Mouse (Mus musculus): ENCODE data around the gene Smok2b. TPM values are rescaled to one million over a fixed set of nuclear protein-coding genes. Genes with fewer than 3 reads are reported as not detected.
A peak's percentile ranks its signal among the peaks of the same experiment; 100 is the strongest.
"Not testable (repeated sequence)": the region's sequence is repeated elsewhere in the genome, so short reads cannot be mapped to it uniquely, and the experiment has no call there.

The Smok2b gene
- polyA plus RNA-seq, 1 experiment from 2014 or later: not detected

DNA sequence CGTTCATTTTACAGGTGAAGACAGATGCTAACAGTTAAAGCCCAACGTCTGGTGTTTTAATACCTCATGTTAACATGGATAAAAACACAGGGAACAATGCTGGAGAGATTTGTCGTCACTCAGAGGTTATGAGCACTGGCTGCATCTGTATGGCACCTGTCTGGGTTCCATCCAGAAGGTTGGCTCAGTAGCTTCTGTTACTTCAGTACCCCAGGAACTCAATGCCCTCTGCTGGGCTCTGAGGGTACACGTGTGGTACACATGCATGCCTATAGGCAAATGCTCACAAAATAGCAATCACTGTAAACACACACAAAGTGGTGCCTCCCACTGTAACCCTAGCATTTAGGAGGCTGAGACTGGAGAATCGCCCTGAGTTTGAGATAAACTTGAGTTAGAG lies 24.7 kb downstream of the Smok2b start:
- not testable (repeated sequence) for H3K4me2 ChIP-seq, H3K9ac ChIP-seq, H3K36me3 ChIP-seq, H3K4me1 ChIP-seq, H3K27ac ChIP-seq, H3K27me3 ChIP-seq, H3K4me3 ChIP-seq
- WGBS: 65% methylated on average over 1 of the region's 5 CpGs
- 0 out of 2 replicates have a peak, but pooled peaks have one; percentile 8 for ATAC-seq (ENCODE audit: insufficient number of reproducible peaks, insufficient read depth, low FRiP score, low TSS enrichment, low read depth)
- H3K9me3 ChIP-seq: peaks cover 12% of the 10 kb centered on the region

Other genes with a start within 250 kb of the Smok2b start
- gene Wtap, start 236.1 kb upstream of the Smok2b start, polyA plus RNA-seq (2015; fragmentation: Nextera tagmentation; extraction: Ambion mirVana): 156 and 166 TPM in 2 replicates
- gene Sod2, start 223.4 kb upstream of the Smok2b start, polyA plus RNA-seq (2015; fragmentation: Nextera tagmentation; extraction: Ambion mirVana): 78.3 and 78.7 TPM in 2 replicates
- gene Gpr31b, start 178.0 kb upstream of the Smok2b start, polyA plus RNA-seq (2015; fragmentation: Nextera tagmentation; extraction: Ambion mirVana): not detected in 2 replicates
- 0.14 TPM in 1 of 2 replicates, not detected in the other for gene Tcp10b, start 169.2 kb upstream of the Smok2b start, polyA plus RNA-seq (2015; fragmentation: Nextera tagmentation; extraction: Ambion mirVana)
- gene Unc93a, start 98.4 kb upstream of the Smok2b start, polyA plus RNA-seq (2015; fragmentation: Nextera tagmentation; extraction: Ambion mirVana): not detected in 2 replicates
- gene Smok2a, start 9.1 kb upstream of the Smok2b start, polyA plus RNA-seq (2015; fragmentation: Nextera tagmentation; extraction: Ambion mirVana): not detected in 2 replicates
- gene Tcp10c, start 124.3 kb downstream of the Smok2b start, polyA plus RNA-seq (2015; fragmentation: Nextera tagmentation; extraction: Ambion mirVana): not detected in 2 replicates

All from embryonic facial prominence, embryonic 13.5 days (tissue).